Mouse (Mus musculus): ENCODE data around the gene Fn1. TPM values are rescaled to one million over a fixed set of nuclear protein-coding genes. Genes with fewer than 3 reads are reported as not detected.

Gene Fn1
- 101 and 104 TPM in 2 replicates for polyA plus RNA-seq (2012; rRNA removed)

GRCm38 (mm10) chr1:71652551-71653399, at the start of gene Fn1:
Gene Fn1, minus strand, starts transcription at chr1:71653200.

DNA sequence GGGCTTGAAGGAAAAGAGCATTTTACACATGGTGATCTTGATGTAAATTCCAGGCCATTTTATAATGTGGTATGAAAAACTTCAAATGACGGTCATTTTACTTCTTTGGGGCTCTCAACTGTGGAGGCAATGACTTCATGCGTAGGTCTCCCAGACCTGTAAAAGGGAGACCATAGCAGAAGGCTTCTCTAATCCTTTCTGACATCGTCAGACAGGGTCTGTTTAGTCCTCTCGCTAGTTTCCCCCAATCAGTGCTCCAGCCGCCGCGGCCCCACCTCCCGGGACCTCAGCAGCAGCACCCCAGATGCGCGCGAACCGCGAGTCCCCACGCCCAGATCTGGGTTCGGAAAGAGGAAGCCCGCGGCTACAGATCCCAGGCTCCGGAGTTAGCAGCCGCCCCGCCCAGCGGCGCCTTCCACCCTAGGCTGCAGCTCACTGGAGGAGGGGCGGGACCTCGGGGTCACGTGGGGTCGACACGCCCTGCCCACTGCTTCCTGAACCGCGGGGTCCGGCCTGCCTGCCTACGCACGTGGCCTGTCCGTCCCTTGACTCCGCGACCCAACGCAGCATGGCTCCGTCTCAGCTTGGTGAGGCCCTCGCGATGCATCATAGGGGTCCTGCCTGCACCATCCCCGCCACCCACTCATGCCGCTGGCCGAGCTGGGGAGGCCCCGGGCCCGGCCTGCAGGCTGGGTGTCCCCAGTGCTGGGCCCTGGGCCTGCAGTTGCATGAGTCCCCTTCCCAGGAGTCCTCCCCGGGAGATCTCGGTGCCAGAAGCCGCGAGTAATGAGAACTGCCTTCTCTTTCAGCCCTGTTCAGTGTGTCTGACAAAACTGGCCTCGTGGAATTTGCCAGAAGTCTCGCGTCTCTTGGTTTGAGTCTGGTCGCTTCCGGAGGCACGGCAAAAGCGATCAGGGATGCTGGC, 96.0 kb downstream of the Fn1 start, which contains the start of gene Atic:
TSS of gene Atic (plus strand) at position 463 of the 925 bp plus-strand sequence.

Other genes with a start within 250 kb of the Fn1 start
- not detected in 2 replicates for gene Abca12, start 238.3 kb downstream of the Fn1 start, polyA plus RNA-seq (2012; rRNA removed)
- 33.5 and 40.7 TPM in 2 replicates for gene Atic, start 96.0 kb downstream of the Fn1 start, polyA plus RNA-seq (2012; rRNA removed)

Measured in liver, embryonic 14 days (tissue).